Mouse (Mus musculus): ENCODE data around the gene Gm13128. TPM values are rescaled to one million over a fixed set of nuclear protein-coding genes. Genes with fewer than 3 reads are reported as not detected.

Gene Gm13128
- not detected for total RNA-seq (2023)

GRCm38 (mm10) chr4:144329949-144330348 is at the start of gene Gm13128:
Gene Gm13128 (plus strand): TSS chr4:144330249.

GRCm38 (mm10) chr4:144280388-144280787 is 49.7 kb upstream of the Gm13128 start, which contains the start of gene Pramel5:
Gene Pramel5 (minus strand): TSS chr4:144280488.

GRCm38 (mm10) chr4:144357642-144358041 is 27.6 kb downstream of the Gm13128 start, which contains the start of gene Gm13119:
Gene Gm13119 (plus strand): TSS chr4:144357942.

GRCm38 (mm10) chr4:144377911-144378310 is 47.9 kb downstream of the Gm13128 start, which contains the start of gene Pramef20:
Gene Pramef20 (minus strand): TSS chr4:144377933.

Other genes starting within 250 kb of the Gm13128 start
- not detected for gene Gm13102, start 223.8 kb upstream of the Gm13128 start, total RNA-seq (2023)
- gene Oog3, start 167.6 kb upstream of the Gm13128 start, total RNA-seq (2023), result not detected
- gene Oog2, start 139.5 kb upstream of the Gm13128 start, total RNA-seq (2023), result not detected
- not detected for gene C87977, start 116.9 kb upstream of the Gm13128 start, total RNA-seq (2023)
- gene Pramel5, start 49.8 kb upstream of the Gm13128 start, total RNA-seq (2023), result not detected
- not detected for gene Gm13119, start 27.7 kb downstream of the Gm13128 start, total RNA-seq (2023)
- not detected for gene Pramef20, start 47.7 kb downstream of the Gm13128 start, total RNA-seq (2023)
- gene Pramef12, start 78.2 kb downstream of the Gm13128 start, total RNA-seq (2023), result not detected
- gene 1700012P22Rik, start 108.5 kb downstream of the Gm13128 start, total RNA-seq (2023), result not detected
- not detected for gene Gm9944, start 123.1 kb downstream of the Gm13128 start, total RNA-seq (2023)
- not detected for gene Aadacl3, start 133.5 kb downstream of the Gm13128 start, total RNA-seq (2023)
- gene 9430007A20Rik, start 189.6 kb downstream of the Gm13128 start, total RNA-seq (2023), result not detected
- gene Gm13124, start 234.9 kb downstream of the Gm13128 start, total RNA-seq (2023), result not detected

Data from neutrophil, adult 59 days (primary cell).